Mouse (Mus musculus): Measurements from ENCODE around the gene Ak1.

The Ak1 gene

GRCm38 (mm10) chr2:32645647-32646046 lies 24.1 kb downstream of the Ak1 start:
- in situ Hi-C loops (cut with MboI, MseI): loop anchor here in 1 of 2 experiments (10.0 kb wide), 1 partner anchor 711 kb away; no protein-coding TSS in a partner anchor

- in situ Hi-C loops (cut with MboI, MseI): loop anchor here in 1 of 2 experiments (10.0 kb wide), 1 partner anchor 712 kb away; no protein-coding TSS in a partner anchor
These were observed 25.0 kb downstream of the Ak1 start, which contains the start of gene Eng for GRCm38 (mm10) chr2:32646379-32647056. Gene Eng (plus strand): TSS chr2:32646595.

GRCm38 (mm10) chr2:32647366-32647765 lies 25.8 kb downstream of the Ak1 start:
- in situ Hi-C loops (cut with MboI, MseI): loop anchor here in 1 of 2 experiments (10.0 kb wide), 1 partner anchor 713 kb away; no protein-coding TSS in a partner anchor

GRCm38 (mm10) chr2:32653764-32654163 lies 32.2 kb downstream of the Ak1 start:
- in situ Hi-C loops (cut with MboI, MseI): no loop called here

GRCm38 (mm10) chr2:32654743-32655393 lies 33.3 kb downstream of the Ak1 start:
- in situ Hi-C loops (cut with MboI, MseI): no loop called here

GRCm38 (mm10) chr2:32655394-32655744 lies 33.8 kb downstream of the Ak1 start:
- in situ Hi-C loops (cut with MboI, MseI): no loop called here

- in situ Hi-C loops (cut with MboI, MseI): no loop called here
These were observed 34.3 kb downstream of the Ak1 start for GRCm38 (mm10) chr2:32655826-32656225.

- in situ Hi-C loops (cut with MboI, MseI): no loop called here
These were observed 37.3 kb downstream of the Ak1 start for GRCm38 (mm10) chr2:32658873-32659272.

- in situ Hi-C loops (cut with MboI, MseI): no loop called here
These were observed 40.0 kb downstream of the Ak1 start for GRCm38 (mm10) chr2:32661509-32662107.

- in situ Hi-C loops (cut with MboI, MseI): no loop called here
These were observed 40.7 kb downstream of the Ak1 start for GRCm38 (mm10) chr2:32662291-32662690.

- in situ Hi-C loops (cut with MboI, MseI): no loop called here
These were observed 43.8 kb downstream of the Ak1 start for GRCm38 (mm10) chr2:32665345-32665744.

- in situ Hi-C loops (cut with MboI, MseI): no loop called here
These were observed 44.3 kb downstream of the Ak1 start for GRCm38 (mm10) chr2:32665853-32666252.

- in situ Hi-C loops (cut with MboI, MseI): no loop called here
These were observed 46.2 kb downstream of the Ak1 start for GRCm38 (mm10) chr2:32667775-32668174.

GRCm38 (mm10) chr2:32668176-32668575 lies 46.6 kb downstream of the Ak1 start:
- in situ Hi-C loops (cut with MboI, MseI): no loop called here

GRCm38 (mm10) chr2:32669876-32670275 lies 48.3 kb downstream of the Ak1 start:
- in situ Hi-C loops (cut with MboI, MseI): no loop called here

GRCm38 (mm10) chr2:32671147-32671546 lies 49.6 kb downstream of the Ak1 start:
- in situ Hi-C loops (cut with MboI, MseI): no loop called here

GRCm38 (mm10) chr2:32671907-32672595 lies 50.5 kb downstream of the Ak1 start:
- in situ Hi-C loops (cut with MboI, MseI): no loop called here

- in situ Hi-C loops (cut with MboI, MseI): no loop called here
These were observed 51.8 kb downstream of the Ak1 start for GRCm38 (mm10) chr2:32673176-32673917.

- in situ Hi-C loops (cut with MboI, MseI): no loop called here
These were observed 55.3 kb downstream of the Ak1 start for GRCm38 (mm10) chr2:32676821-32677220.

GRCm38 (mm10) chr2:32677683-32678082 lies 56.1 kb downstream of the Ak1 start:
- in situ Hi-C loops (cut with MboI, MseI): no loop called here

GRCm38 (mm10) chr2:32680051-32680451 lies 58.5 kb downstream of the Ak1 start:
- in situ Hi-C loops (cut with MboI, MseI): no loop called here
